Mouse (Mus musculus) liver, adult 2 months (tissue): ENCODE results near the gene Olfr134.

Experiments
- CTCF ChIP-seq: fragments of 200-500 bp; IDR thresholded peaks from 2 replicates; pipeline ENCODE4 v1.5.1; 2011; ENCODE audit warnings: low read depth, low read length, control low read depth
- POLR2A ChIP-seq: fragments of 200-500 bp; IDR thresholded peaks from 2 replicates; pipeline ENCODE4 v1.6.1; 2011; ENCODE audit warnings: low read length, control low read depth; ENCODE audit not compliant: insufficient read depth; ENCODE audit errors: extremely low read depth

DNA sequence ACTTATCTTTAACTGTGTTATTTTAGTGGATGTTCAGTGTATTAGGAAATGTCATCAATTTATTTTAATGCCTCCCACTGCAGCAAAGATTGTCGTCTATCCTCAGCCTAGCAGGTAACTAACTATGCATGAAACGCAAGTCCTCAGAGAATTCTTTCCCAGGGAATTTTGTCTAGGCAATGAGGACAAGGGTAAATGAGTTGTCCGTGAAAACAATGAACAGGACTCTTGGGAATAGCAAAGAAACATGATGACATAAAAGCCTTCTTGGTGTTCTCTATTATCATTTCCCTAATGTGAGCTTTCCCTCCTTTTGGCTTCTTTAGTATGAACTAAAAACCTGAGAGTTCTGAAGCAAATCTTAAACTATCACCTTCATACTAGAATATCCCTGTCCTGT lies at the start of gene Olfr134:
- TF ChIP-seq CTCF (no peak), POLR2A (no peak)
